Mouse (Mus musculus) C2C12 (cell line): ENCODE measurements at regions not wholly inside any gene's neighbourhood (a gene's known extent, or its start where the extent isn't known, plus 50 kb on each side); places are given as distances from the start of the nearest gene placed in this dataset.

ENCODE experiments used
- H3K27me3 ChIP-seq: one replicate; pipeline ENCODE4 v1.6.1; 2011; ENCODE audit not compliant: control insufficient read depth, insufficient read depth, insufficient read length
- H3K36me3 ChIP-seq: one replicate; pipeline ENCODE4 v1.6.1; 2011; ENCODE audit not compliant: control insufficient read depth, insufficient read depth
- H3K4me3 ChIP-seq: one replicate; pipeline ENCODE4 v1.5.1; 2011; ENCODE audit warnings: mild to moderate bottlenecking, control low read depth; ENCODE audit not compliant: poor library complexity, insufficient read depth, severe bottlenecking
- H3K79me2 ChIP-seq: one replicate; pipeline ENCODE4 v1.6.1; 2011; ENCODE audit not compliant: control insufficient read depth, insufficient read depth
- H3K79me3 ChIP-seq: one replicate; pipeline ENCODE4 v1.6.1; 2011; ENCODE audit warnings: low read depth, control low read depth
- H3ac ChIP-seq: one replicate; pipeline ENCODE3; 2011; ENCODE audit warnings: low read depth; ENCODE audit not compliant: control insufficient read depth, insufficient read length
- CEBPB ChIP-seq: IDR thresholded peaks from one replicate; pipeline ENCODE4 v1.6.1; 2011; ENCODE audit warnings: low read depth, mild to moderate bottlenecking, control low read depth, moderate library complexity
- CTCF ChIP-seq: IDR thresholded peaks from one replicate; pipeline ENCODE4 v1.5.1; 2011; ENCODE audit not compliant: control insufficient read depth, insufficient read depth, insufficient read length
- FOSL1 ChIP-seq: IDR thresholded peaks from one replicate; pipeline ENCODE4 v1.8.0; 2011; ENCODE audit warnings: mild to moderate bottlenecking, low read length; ENCODE audit not compliant: poor library complexity, insufficient read depth, severe bottlenecking
- MAX ChIP-seq: IDR thresholded peaks from one replicate; pipeline ENCODE4 v1.6.1; 2011; ENCODE audit warnings: mild to moderate bottlenecking, control low read depth
- MYOD1 ChIP-seq: IDR thresholded peaks from one replicate; pipeline ENCODE4 v1.6.1; 2011; ENCODE audit warnings: low read depth; ENCODE audit not compliant: control insufficient read depth, insufficient read length
- MYOG ChIP-seq: IDR thresholded peaks from one replicate; pipeline ENCODE4 v1.6.1; 2011; ENCODE audit not compliant: control insufficient read depth, insufficient read length; ENCODE audit errors: extremely low read depth
- USF1 ChIP-seq: IDR thresholded peaks from one replicate; pipeline ENCODE4 v1.6.1; 2011; ENCODE audit warnings: low read depth, mild to moderate bottlenecking, control low read depth, moderate library complexity

GRCm38 (mm10) chr4:142671872-142672458 lies 432.8 kb upstream of the Kazn start:
- Histone ChIP-seq H3K36me3 (no peaks in the 10 kb centered on the region), H3ac (no peak overlapping the region), H3K27me3 (no peaks in the 10 kb centered on the region), H3K4me3 (no peak overlapping the region), H3K79me3 (no peaks in the 10 kb centered on the region), H3K79me2 (no peaks in the 10 kb centered on the region)
- no peak for TF ChIP-seq FOSL1
- no peak for TF ChIP-seq MYOG
- TF ChIP-seq MYOD1: no peak
- TF ChIP-seq MAX: no peak
- no peak for TF ChIP-seq CEBPB
- TF ChIP-seq CTCF: no peak
- TF ChIP-seq USF1: no peak

- no peaks in the 10 kb centered on the region for H3K79me3 ChIP-seq
- H3K27me3 ChIP-seq: no peaks in the 10 kb centered on the region
- TF ChIP-seq MAX: no peak
- no peak for TF ChIP-seq FOSL1
- no peaks in the 10 kb centered on the region for H3K79me2 ChIP-seq
- H3K36me3 ChIP-seq: no peaks in the 10 kb centered on the region
- no peak overlapping the region for H3ac ChIP-seq
- H3K4me3 ChIP-seq: no peak overlapping the region
These were observed 425.6 kb upstream of the Kazn start for GRCm38 (mm10) chr4:142664781-142665180.

- H3K4me3 ChIP-seq: no peak overlapping the region
- no peaks in the 10 kb centered on the region for H3K79me2 ChIP-seq
- H3ac ChIP-seq: no peak overlapping the region
- no peak for TF ChIP-seq USF1
- TF ChIP-seq CEBPB: no peak
- no peak for TF ChIP-seq MAX
- no peak for TF ChIP-seq CTCF
- no peak for TF ChIP-seq FOSL1
- no peak for TF ChIP-seq MYOD1
- H3K36me3 ChIP-seq: no peaks in the 10 kb centered on the region
- no peaks in the 10 kb centered on the region for H3K27me3 ChIP-seq
- H3K79me3 ChIP-seq: no peaks in the 10 kb centered on the region
These were observed 419.0 kb upstream of the Kazn start for GRCm38 (mm10) chr4:142658156-142658555.

- Histone ChIP-seq H3K79me3 (no peaks in the 10 kb centered on the region), H3K4me3 (no peak overlapping the region), H3ac (no peak overlapping the region), H3K27me3 (no peaks in the 10 kb centered on the region), H3K79me2 (no peaks in the 10 kb centered on the region), H3K36me3 (no peaks in the 10 kb centered on the region)
- TF ChIP-seq FOSL1 (no peak), USF1 (no peak)
These were observed 401.9 kb upstream of the Kazn start for GRCm38 (mm10) chr4:142641069-142641468.

- no peaks in the 10 kb centered on the region for H3K79me2 ChIP-seq
- TF ChIP-seq CTCF: no peak
- no peak for TF ChIP-seq MYOD1
- no peak for TF ChIP-seq USF1
- no peak for TF ChIP-seq MYOG
- no peak for TF ChIP-seq CEBPB
- no peak for TF ChIP-seq MAX
- TF ChIP-seq FOSL1: no peak
- no peak overlapping the region for H3ac ChIP-seq
- no peaks in the 10 kb centered on the region for H3K36me3 ChIP-seq
- no peaks in the 10 kb centered on the region for H3K27me3 ChIP-seq
- H3K79me3 ChIP-seq: no peaks in the 10 kb centered on the region
- H3K4me3 ChIP-seq: no peak overlapping the region
These were observed 400.1 kb upstream of the Kazn start for GRCm38 (mm10) chr4:142639340-142639733.

GRCm38 (mm10) chr4:142638733-142639339 lies 399.6 kb upstream of the Kazn start:
- TF ChIP-seq MAX: no peak
- TF ChIP-seq CTCF: no peak
- no peak for TF ChIP-seq MYOG
- no peak for TF ChIP-seq MYOD1
- TF ChIP-seq FOSL1: no peak
- no peak for TF ChIP-seq CEBPB
- TF ChIP-seq USF1: no peak
- no peaks in the 10 kb centered on the region for H3K79me2 ChIP-seq

More at GRCm38 (mm10) chr4:142638733-142639339, 399.6 kb upstream of the Kazn start:
- Histone ChIP-seq H3K36me3 (no peaks in the 10 kb centered on the region), H3K79me3 (no peaks in the 10 kb centered on the region), H3ac (no peak overlapping the region), H3K4me3 (no peak overlapping the region), H3K27me3 (no peaks in the 10 kb centered on the region)
